Mouse (Mus musculus): ENCODE measurements around the gene Opa1. TPM values are rescaled to one million over a fixed set of nuclear protein-coding genes. Genes with fewer than 3 reads are reported as not detected.

The Opa1 gene
- polyA plus RNA-seq, 2 experiments from 2014 or later: 22.9 to 25.0 TPM

DNA sequence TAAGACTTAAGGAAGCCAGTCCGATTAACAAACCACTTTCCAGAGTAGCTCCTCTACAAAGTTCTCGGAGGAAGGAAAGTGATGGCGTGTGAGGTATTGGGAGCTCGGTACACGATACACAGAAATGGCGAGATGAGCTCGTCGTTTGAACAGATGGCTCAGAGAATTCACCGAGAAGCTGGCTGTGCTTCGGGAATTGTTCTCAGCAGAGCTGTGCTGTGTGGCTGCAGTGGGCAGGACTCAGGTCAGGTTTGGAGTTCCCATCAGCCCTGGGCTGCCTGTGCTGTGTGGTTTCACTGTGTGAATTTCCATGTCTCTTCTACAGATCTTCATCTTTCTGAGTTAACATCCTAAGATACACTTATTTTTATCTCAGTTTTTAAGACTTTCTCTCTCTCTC lies 77.8 kb downstream of the Opa1 start:
- ATAC-seq: no peak

GRCm38 (mm10) chr16:29657650-29658548 lies 78.8 kb downstream of the Opa1 start:
- ATAC-seq: peak; percentile 32

- no peak for ATAC-seq
Observed at GRCm38 (mm10) chr16:29659101-29659810, 80.1 kb downstream of the Opa1 start.

- no peak for ATAC-seq
Observed at GRCm38 (mm10) chr16:29663042-29663758, 84.1 kb downstream of the Opa1 start.

DNA sequence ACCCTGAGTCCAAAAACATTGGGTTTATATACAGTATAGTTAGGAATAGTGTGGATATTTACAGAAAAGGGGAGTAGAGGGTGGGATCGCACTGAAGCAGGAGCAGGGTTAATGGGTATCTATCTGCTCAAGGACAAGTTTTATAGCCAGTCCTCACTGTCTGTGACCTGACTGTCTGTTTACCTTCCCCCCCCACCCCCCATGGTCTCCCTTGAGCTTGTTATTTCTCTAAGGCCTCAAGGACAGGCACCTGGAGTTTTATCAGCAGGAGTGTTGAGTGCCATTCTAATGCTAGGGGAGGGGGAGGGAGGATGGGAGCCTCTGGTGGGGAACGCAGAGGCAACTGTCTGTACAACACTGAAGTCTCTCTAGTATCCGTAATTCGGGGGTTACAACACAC lies 85.3 kb downstream of the Opa1 start:
- no peak for ATAC-seq

- ATAC-seq: no peak
Observed at GRCm38 (mm10) chr16:29666991-29667701, 88.0 kb downstream of the Opa1 start.

DNA sequence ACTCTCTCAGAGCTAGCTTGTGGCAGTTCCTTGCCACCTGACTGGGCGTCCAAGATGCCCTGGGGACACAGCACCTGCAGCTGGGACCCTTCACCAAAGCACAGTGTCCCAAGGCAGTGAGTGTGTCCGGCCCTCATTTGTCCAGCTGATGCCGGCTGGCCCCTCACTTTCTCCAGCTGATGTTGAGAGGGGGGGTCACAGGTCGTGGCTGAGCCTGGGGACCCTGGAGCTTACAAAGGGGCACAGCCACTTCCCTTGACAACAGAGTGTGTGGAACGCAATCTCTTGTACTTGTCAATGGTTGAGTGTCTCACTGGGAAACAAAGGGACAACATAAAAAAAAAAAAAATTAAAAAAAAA lies 88.5 kb downstream of the Opa1 start:
- no peak for ATAC-seq

- no peak for ATAC-seq
Observed at GRCm38 (mm10) chr16:29668451-29668850, 89.3 kb downstream of the Opa1 start.

DNA sequence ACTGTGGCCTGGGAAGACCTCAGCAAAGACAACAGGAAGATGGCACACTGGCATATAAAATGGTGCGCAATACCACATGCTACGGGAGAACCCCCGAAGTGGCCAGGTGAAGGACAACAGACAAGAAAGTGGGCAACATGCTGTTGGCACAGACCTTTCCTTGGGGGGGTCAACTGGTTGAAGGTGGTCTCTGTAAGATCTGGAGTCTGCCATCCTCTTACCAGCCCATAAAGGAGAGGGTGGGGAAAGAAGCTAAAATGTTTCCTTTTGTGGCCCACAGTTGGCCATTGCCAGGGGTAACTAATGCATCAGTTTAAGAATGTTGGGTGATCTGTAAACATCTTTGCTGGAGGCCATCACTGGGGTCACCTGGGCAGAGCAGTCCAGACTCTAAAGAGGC lies 91.7 kb downstream of the Opa1 start:
- ATAC-seq: no peak

DNA sequence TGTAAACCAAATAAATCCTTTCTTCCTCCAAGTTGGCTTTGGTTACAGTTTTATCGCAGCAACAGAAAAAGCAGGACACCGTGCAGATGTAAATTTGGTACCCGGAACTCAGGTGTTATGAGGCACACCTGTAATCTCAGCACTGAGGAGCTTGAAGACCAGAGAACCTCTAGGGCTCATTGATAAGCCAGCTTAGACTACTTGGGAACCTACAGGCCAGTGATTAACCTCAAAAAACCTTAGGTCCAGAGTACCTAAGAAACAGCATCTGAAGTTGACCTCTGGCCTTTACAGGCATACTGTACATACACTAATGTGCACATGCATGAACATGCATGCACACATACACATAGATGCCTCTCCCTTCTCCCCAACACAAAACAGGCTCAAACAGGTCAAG lies 94.1 kb downstream of the Opa1 start:
- no peak for ATAC-seq

DNA sequence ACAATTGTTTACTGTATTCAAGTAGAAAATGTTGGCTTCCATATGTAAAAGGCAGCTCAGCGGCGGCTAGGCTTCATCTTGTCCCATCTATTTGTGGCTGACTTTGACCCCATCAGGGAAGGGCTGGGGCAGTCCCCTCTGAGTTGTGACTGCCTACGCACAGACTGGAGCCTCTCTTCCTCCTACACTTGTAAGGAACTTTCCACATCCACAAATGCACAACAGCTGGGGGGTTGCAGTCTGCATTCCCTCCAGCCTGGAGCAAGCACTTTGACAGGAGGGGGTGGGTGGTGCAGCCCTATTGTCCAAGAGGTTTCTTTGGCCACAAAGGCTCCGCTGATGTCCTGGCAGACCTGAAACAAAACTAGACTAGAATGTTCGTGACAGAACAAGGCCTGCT lies 100.5 kb downstream of the Opa1 start:
- ATAC-seq: no peak

DNA sequence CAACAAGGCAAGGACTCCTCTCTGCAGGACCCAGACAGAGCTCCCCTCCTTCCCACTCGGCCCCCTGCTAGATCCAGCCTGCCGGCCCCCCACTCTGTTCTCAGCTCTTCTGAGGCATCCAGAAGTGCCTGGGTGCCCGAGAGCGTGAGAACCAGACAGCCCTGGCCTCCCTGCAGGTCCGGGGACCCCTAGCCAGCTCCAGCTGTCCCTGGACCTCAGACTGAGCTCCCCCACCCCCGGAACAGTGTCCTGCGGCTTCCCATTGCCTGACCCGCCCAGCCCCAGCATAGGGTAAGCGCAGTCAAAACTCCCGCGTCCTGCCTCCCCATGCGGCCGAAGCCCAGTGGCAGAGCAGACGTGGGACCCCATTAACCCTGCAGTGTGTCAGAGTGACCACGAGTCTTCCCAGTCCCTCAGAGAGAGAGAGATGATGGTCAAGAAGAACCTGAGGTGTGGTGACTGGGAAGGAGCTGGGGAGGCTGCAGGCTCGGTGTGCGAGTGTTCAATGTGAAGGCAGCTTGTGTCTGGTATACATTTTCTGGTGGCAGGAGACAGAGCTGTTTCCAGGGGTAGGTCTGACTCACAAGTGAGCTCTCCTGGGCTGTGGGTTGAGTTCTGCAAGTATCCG lies 101.5 kb downstream of the Opa1 start:
- no peak for ATAC-seq

- ATAC-seq: no peak
Observed at GRCm38 (mm10) chr16:29682555-29683431, 103.7 kb downstream of the Opa1 start.

- no peak for ATAC-seq
Observed at GRCm38 (mm10) chr16:29683563-29683962, 104.4 kb downstream of the Opa1 start.

GRCm38 (mm10) chr16:29684111-29684510 lies 105.0 kb downstream of the Opa1 start:
- no peak for ATAC-seq

DNA sequence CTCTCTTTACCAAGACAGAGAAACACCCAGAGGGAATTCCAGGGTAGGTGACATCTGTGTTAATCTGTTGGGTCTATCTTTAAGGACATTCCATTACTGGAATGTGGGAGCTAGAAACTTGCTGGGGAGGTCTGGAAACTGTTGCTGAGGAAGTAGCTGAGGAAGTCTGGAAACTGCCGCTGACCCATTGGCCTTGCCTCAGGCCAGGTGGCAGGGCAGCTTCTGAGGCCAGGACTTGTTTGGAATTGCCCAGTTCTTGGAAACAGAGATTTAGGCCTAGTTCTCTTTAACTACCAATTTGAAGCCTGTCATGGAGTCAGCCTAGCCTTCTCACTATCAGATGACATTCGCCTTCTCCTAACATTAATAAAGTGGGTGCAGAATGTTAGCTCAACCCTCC lies 105.5 kb downstream of the Opa1 start:
- no peak for ATAC-seq

DNA sequence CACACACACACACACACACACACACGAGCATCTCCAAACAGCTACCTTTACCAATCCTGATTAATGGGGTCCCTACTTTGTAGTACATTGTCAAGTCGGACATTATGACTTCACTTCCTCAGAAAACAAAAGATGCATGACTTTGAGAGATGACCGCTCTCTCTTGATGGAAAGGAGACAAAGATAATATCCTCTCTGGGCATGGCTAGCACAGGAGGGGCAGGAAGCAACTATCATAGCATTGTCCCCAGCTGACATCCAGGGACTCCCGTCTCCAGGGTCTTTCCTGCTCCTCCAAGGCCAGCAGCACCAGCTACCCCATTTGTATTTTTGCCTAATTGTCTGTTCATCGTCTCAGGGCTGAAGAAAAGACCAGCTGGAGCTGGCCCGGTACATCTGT lies 107.0 kb downstream of the Opa1 start:
- no peak for ATAC-seq

DNA sequence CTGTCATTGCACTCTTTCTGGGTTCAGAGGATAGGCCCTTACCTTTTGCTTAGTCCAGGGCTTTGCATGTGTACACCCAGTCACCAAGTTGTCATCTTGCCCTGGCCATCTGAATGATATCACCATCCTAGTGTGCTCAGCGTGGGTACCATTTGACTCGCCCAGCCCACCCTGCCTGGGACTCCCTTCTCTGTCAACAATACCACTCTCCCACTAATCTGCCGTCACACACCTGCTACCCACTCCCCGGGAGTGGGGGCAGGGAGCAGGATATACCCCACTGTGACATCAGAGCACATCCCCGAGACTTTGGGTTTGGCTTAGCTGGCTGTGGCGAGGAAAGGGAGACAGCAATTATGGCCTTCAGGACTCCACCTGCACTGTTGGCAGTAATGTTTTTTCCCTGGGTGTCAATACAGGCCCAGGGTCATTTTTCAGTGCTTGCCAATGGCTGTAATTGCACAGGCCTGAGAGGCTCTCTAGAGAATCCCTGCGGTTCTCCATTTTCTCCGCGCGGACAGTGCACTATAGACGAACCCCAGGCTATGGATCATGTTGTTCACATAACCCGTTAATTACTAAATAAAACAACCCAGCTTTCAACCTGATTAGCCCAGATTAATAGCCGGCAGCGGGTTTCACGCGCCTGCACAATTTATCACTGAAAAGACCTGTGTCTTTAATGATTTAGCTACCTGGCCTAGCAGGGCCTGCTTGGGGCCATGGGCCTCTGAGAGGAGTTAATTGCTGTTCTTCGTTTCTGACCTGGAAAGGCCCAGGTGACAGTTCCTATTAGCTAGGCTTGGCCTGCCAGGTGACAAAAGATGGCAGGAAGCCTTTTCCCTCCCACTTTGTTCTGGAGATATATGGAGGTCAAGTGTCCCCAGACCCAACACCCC lies 109.1 kb downstream of the Opa1 start:
- ATAC-seq: no peak

DNA sequence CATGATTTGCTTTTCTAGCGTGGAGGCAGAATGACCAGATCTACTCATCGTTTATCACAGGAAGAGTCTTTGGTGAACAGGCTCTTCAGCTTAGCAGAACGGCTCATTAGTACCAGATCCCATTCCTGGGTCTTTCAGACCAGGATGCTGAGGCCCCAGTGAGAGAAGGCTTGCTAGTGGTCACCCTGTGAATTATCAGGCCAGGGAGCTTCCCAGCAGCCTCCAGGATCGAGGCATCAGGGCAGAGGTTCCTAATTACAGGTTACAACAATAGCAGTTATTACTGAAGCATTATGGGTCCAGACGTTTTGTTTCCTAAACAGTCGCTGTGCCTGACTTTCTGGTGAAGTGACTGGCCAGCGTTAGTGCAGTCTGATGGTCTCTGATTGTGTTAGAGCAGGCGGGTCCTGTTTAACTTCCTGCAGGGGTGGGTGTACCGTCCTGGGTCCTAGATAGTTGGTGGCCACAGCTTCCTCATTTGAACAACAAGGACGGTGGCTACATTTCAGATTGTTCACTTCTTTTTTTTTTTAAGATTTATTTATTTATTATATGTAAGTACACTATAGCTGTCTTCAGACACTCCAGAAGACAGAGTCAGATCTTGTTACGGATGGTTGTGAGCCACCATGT lies 110.2 kb downstream of the Opa1 start:
- ATAC-seq: no peak
